Mouse (Mus musculus) CH12.LX (cell line): ENCODE data around the gene Erfe.

Experiments
- BHLHE40 ChIP-seq: IDR thresholded peaks from 2 replicates; pipeline ENCODE4 v1.6.1; 2011; ENCODE audit warnings: mild to moderate bottlenecking, low read depth, low read length, improper control_type of control experiment
- CHD2 ChIP-seq: IDR thresholded peaks from 2 replicates; pipeline ENCODE4 v1.6.1; 2011; ENCODE audit warnings: low read length, improper control_type of control experiment
- CTCF ChIP-seq, 2 experiments: IDR thresholded peaks in 1 of 2; conservative IDR thresholded peaks in 1 of 2; 2 replicates each; pipeline ENCODE4 v1.5.1; 2011 to 2012; ENCODE audit warnings: low read depth in 2 of 2, low read length in 2 of 2, improper control_type of control experiment in 1 of 2, inconsistent platforms in 1 of 2, mild to moderate bottlenecking in 1 of 2, moderate library complexity in 1 of 2
- EP300 ChIP-seq: IDR thresholded peaks from 2 replicates; pipeline ENCODE4 v1.6.1; 2011; ENCODE audit warnings: low read length, improper control_type of control experiment
- HCFC1 ChIP-seq: IDR thresholded peaks from 2 replicates; pipeline ENCODE4 v1.6.1; 2012; ENCODE audit warnings: low read depth, mild to moderate bottlenecking, inconsistent platforms, low read length, improper control_type of control experiment
- MAX ChIP-seq: IDR thresholded peaks from 2 replicates; pipeline ENCODE4 v1.6.1; 2011; ENCODE audit warnings: low read length, improper control_type of control experiment
- MEF2A ChIP-seq: IDR thresholded peaks from 2 replicates; pipeline ENCODE4 v1.6.1; 2014; ENCODE audit warnings: low read depth, mild to moderate bottlenecking, inconsistent platforms, low read length, improper control_type of control experiment, borderline replicate concordance
- MXI1 ChIP-seq: IDR thresholded peaks from 2 replicates; pipeline ENCODE4 v1.6.1; 2011; ENCODE audit warnings: mild to moderate bottlenecking, low read depth, low read length, improper control_type of control experiment
- POLR2A ChIP-seq: IDR thresholded peaks from 2 replicates; pipeline ENCODE4 v1.6.1; 2011; ENCODE audit warnings: low read depth, mild to moderate bottlenecking, improper control_type of control experiment, low read length
- POLR2AphosphoS2 ChIP-seq: IDR thresholded peaks from 2 replicates; pipeline ENCODE4 v1.6.1; 2011; ENCODE audit warnings: low read depth, low read length, improper control_type of control experiment
- TBP ChIP-seq: conservative IDR thresholded peaks from 2 replicates; pipeline ENCODE4 v1.6.1; 2011; ENCODE audit warnings: low read depth, low read length, improper control_type of control experiment
- ZKSCAN1 ChIP-seq: IDR thresholded peaks from 2 replicates; pipeline ENCODE4 v1.6.1; 2012; ENCODE audit warnings: low read depth, inconsistent platforms, low read length, improper control_type of control experiment, borderline replicate concordance

GRCm38 (mm10) chr1:91407819-91408218 is 41.6 kb downstream of the Erfe start:
- TF ChIP-seq CTCF (conservative IDR thresholded peaks at IDR 0.05 in 1 of 2, IDR thresholded peaks at IDR 0.05 in 1 of 2; ENCODE audit: low read depth in 2 of 2, low read length in 2 of 2) = no peak
- no peak for TF ChIP-seq MEF2A
- TF ChIP-seq TBP = no peak
- no peak for TF ChIP-seq CHD2
- no peak for TF ChIP-seq HCFC1
- TF ChIP-seq POLR2A = no peak
- TF ChIP-seq MAX = no peak
- TF ChIP-seq BHLHE40 = no peak
- TF ChIP-seq ZKSCAN1 = no peak
- TF ChIP-seq EP300 = no peak
- no peak for TF ChIP-seq MXI1
- TF ChIP-seq POLR2AphosphoS2 = no peak
